Mouse (Mus musculus) hindbrain, embryonic 16.5 days (tissue): ENCODE data around the gene Eef2. TPM values are rescaled to one million over a fixed set of nuclear protein-coding genes. Genes with fewer than 3 reads are reported as not detected.
"Not testable (repeated sequence)": the region's sequence is repeated elsewhere in the genome, so short reads cannot be mapped to it uniquely, and the experiment has no call there.

Experiments used
- ATAC-seq: fragments of 200-750 bp; cut with Nextera tagmentation; 2 replicates; pipeline ENCODE4 v1.8.0; 2017; ENCODE audit warnings: moderate TSS enrichment, moderate library complexity
- H3K27ac ChIP-seq: fragments of 300-500 bp; sonication (generic); 2 replicates; pipeline ENCODE4 v1.5.1; 2014; ENCODE audit warnings: low read depth, mild to moderate bottlenecking, control low read depth, low read length, moderate library complexity
- H3K27me3 ChIP-seq: fragments of 300-500 bp; sonication (generic); replicated peaks from 2 replicates; pipeline ENCODE4 v1.6.1; 2014; ENCODE audit warnings: low read length; ENCODE audit not compliant: control insufficient read depth, insufficient read depth
- H3K36me3 ChIP-seq: fragments of 300-500 bp; sonication (generic); 2 replicates; pipeline ENCODE4 v1.6.1; 2014; ENCODE audit warnings: mild to moderate bottlenecking, low read length, moderate library complexity, mixed read lengths; ENCODE audit not compliant: control insufficient read depth, insufficient read depth
- H3K4me1 ChIP-seq: fragments of 300-500 bp; sonication (generic); 2 replicates; pipeline ENCODE4 v1.6.1; 2014; ENCODE audit warnings: low read depth, low read length; ENCODE audit not compliant: control insufficient read depth, insufficient read depth
- H3K4me2 ChIP-seq: fragments of 300-500 bp; sonication (generic); 2 replicates; pipeline ENCODE4 v1.6.1; 2014; ENCODE audit warnings: mild to moderate bottlenecking, low read length, control low read depth, moderate library complexity
- H3K4me3 ChIP-seq: fragments of 300-500 bp; sonication (generic); 2 replicates; pipeline ENCODE4 v1.5.1; 2014; ENCODE audit warnings: mild to moderate bottlenecking, low read length, control low read depth, moderate library complexity
- H3K9ac ChIP-seq: fragments of 300-500 bp; sonication (generic); 2 replicates; pipeline ENCODE4 v1.6.1; 2014; ENCODE audit warnings: low read depth, mild to moderate bottlenecking, control low read depth, low read length, moderate library complexity
- H3K9me3 ChIP-seq: fragments of 300-500 bp; sonication (generic); 2 replicates; pipeline ENCODE4 v1.6.1; 2014; ENCODE audit warnings: mild to moderate bottlenecking, low read length, moderate library complexity; ENCODE audit not compliant: control insufficient read depth
- WGBS: fragments of 180-500 bp; shearing (Covaris S2); extraction: QIAGEN DNeasy Blood & Tissue Kit; methylation state at CpG from one replicate; pipeline ENCODE4 v1.1.7; 2014; 5-methylcytosine and 5-hydroxymethylcytosine counted together
- polyA plus RNA-seq: library from polyadenylated mRNA; unstranded; fragments of >200 nt; fragmentation: Nextera tagmentation; extraction: Ambion mirVana; gene quantifications from 2 replicates; pipeline ENCODE4 v1.2.1, GENCODE M21; 2015

Eef2 gene
- polyA plus RNA-seq, 1 experiment from 2014 or later: 525 TPM

GRCm38 (mm10) chr10:81201807-81202758, 25.7 kb downstream of the Eef2 start, which contains the start of gene Nmrk2:
Nmrk2 (minus strand) TSS chr10:81202051.
- ATAC-seq: no peak
- no peaks in the 10 kb centered on the region for H3K9me3 ChIP-seq

GRCm38 (mm10) chr10:81202978-81203720, 26.7 kb downstream of the Eef2 start:
- H3K36me3 ChIP-seq: peaks cover 8% of the 10 kb centered on the region; the same call in 1 of the 2 replicates
- ATAC-seq: peak; percentile 7; the same call in 1 of the 2 replicates
- no peak overlapping the region for H3K9ac ChIP-seq
- no peaks in the 10 kb centered on the region for H3K4me1 ChIP-seq
- WGBS: 66% methylated on average over 8 of the region's 8 CpGs
- no peaks in the 10 kb centered on the region; the same call in 1 of the 2 replicates for H3K27me3 ChIP-seq
- no peak overlapping the region for H3K4me2 ChIP-seq
- 0 out of 2 replicates have a peak overlapping the region, but pooled peaks have one; percentile 16 for H3K27ac ChIP-seq
- no peaks in the 10 kb centered on the region for H3K9me3 ChIP-seq
- H3K4me3 ChIP-seq: no peak overlapping the region

More at GRCm38 (mm10) chr10:81201807-81202758, 25.7 kb downstream of the Eef2 start, which contains the start of gene Nmrk2:
- Histone ChIP-seq H3K4me3 (no peak within 1 kb of the TSS), H3K36me3 (peaks cover 3% of the 10 kb centered on the region; the same call in 1 of the 2 replicates), H3K9ac (0 out of 2 replicates have a peak within 1 kb of the TSS, but pooled peaks have one; percentile 28), H3K27me3 (peaks cover 2% of the 10 kb centered on the region; the same call in 1 of the 2 replicates), H3K4me1 (no peaks in the 10 kb centered on the region), H3K27ac (no peak within 1 kb of the TSS), H3K4me2 (no peak within 1 kb of the TSS)
- WGBS: 58% methylated on average over 13 of the region's 13 CpGs

GRCm38 (mm10) chr10:81204137-81204536, 27.7 kb downstream of the Eef2 start:
- no peaks in the 10 kb centered on the region for H3K9me3 ChIP-seq
- peak; percentile 21; the same call in 1 of the 2 replicates for ATAC-seq
- no peak overlapping the region for H3K27ac ChIP-seq
- H3K4me1 ChIP-seq: no peaks in the 10 kb centered on the region
- no peak overlapping the region for H3K4me2 ChIP-seq
- H3K4me3 ChIP-seq: no peak overlapping the region
- no peaks in the 10 kb centered on the region; the same call in 1 of the 2 replicates for H3K27me3 ChIP-seq
- no peak overlapping the region for H3K9ac ChIP-seq
- peaks cover 12% of the 10 kb centered on the region; the same call in 1 of the 2 replicates for H3K36me3 ChIP-seq
- WGBS: 71% methylated on average over 4 of the region's 4 CpGs

- WGBS: 100% methylated on average over 5 of the region's 5 CpGs
- Histone ChIP-seq H3K9me3 (peaks cover 3% of the 10 kb centered on the region; the same call in 1 of the 2 replicates), H3K27ac (no peak overlapping the region), H3K4me3 (no peak overlapping the region), H3K4me2 (no peak overlapping the region), H3K4me1 (no peaks in the 10 kb centered on the region), H3K27me3 (no peaks in the 10 kb centered on the region), H3K9ac (no peak overlapping the region), H3K36me3 (peaks cover 61% of the 10 kb centered on the region)
- ATAC-seq: no peak
These were observed 33.7 kb downstream of the Eef2 start for GRCm38 (mm10) chr10:81210154-81210553.

- H3K4me2 ChIP-seq: no peak overlapping the region
- H3K4me3 ChIP-seq: no peak overlapping the region
- H3K9ac ChIP-seq: no peak overlapping the region
- WGBS: 89% methylated on average over 6 of the region's 6 CpGs
- no peak overlapping the region for H3K27ac ChIP-seq
- H3K4me1 ChIP-seq: no peaks in the 10 kb centered on the region
- ATAC-seq: no peak
- peaks cover 3% of the 10 kb centered on the region; the same call in 1 of the 2 replicates for H3K9me3 ChIP-seq
- no peaks in the 10 kb centered on the region for H3K27me3 ChIP-seq
- peaks cover 65% of the 10 kb centered on the region for H3K36me3 ChIP-seq
These were observed 39.8 kb downstream of the Eef2 start for GRCm38 (mm10) chr10:81216260-81216659.

- 82% methylated on average over 6 of the region's 6 CpGs for WGBS
- H3K9ac ChIP-seq: no peak overlapping the region
- H3K9me3 ChIP-seq: peaks cover 3% of the 10 kb centered on the region; the same call in 1 of the 2 replicates
- H3K36me3 ChIP-seq: peaks cover 64% of the 10 kb centered on the region
- no peaks in the 10 kb centered on the region for H3K4me1 ChIP-seq
- H3K4me2 ChIP-seq: no peak overlapping the region
- ATAC-seq: no peak
- no peaks in the 10 kb centered on the region for H3K27me3 ChIP-seq
- H3K4me3 ChIP-seq: no peak overlapping the region
- no peak overlapping the region for H3K27ac ChIP-seq
These were observed 40.4 kb downstream of the Eef2 start for GRCm38 (mm10) chr10:81216810-81217209.

- H3K4me3 ChIP-seq, H3K9me3 ChIP-seq, H3K4me1 ChIP-seq, H3K27ac ChIP-seq, H3K4me2 ChIP-seq, H3K9ac ChIP-seq, H3K27me3 ChIP-seq, ATAC-seq: not testable (repeated sequence)
- H3K36me3 ChIP-seq: peaks cover 59% of the 10 kb centered on the region
- WGBS: 22% methylated on average over 1 of the region's 1 CpGs
These were observed 40.8 kb downstream of the Eef2 start for GRCm38 (mm10) chr10:81217267-81217666.

- Histone ChIP-seq H3K4me2 (no peak overlapping the region), H3K27ac (no peak overlapping the region), H3K4me3 (no peak overlapping the region), H3K9ac (no peak overlapping the region), H3K4me1 (no peaks in the 10 kb centered on the region), H3K36me3 (peaks cover 52% of the 10 kb centered on the region), H3K9me3 (no peaks in the 10 kb centered on the region), H3K27me3 (no peaks in the 10 kb centered on the region)
- WGBS: 36% methylated on average over 7 of the region's 7 CpGs
- peak; percentile 50; the same call in 1 of the 2 replicates for ATAC-seq
These were observed 41.5 kb downstream of the Eef2 start for GRCm38 (mm10) chr10:81217964-81218363.
